Comparison of ENCODE assay signal across 8 mouse cellular contexts in genomic region chr4:142238486-142239239, GRCm38 (mm10). TPM values are rescaled to one million over a fixed set of nuclear protein-coding genes. Genes with fewer than 3 reads are reported as not detected.
DNase-seq lines count a peak whose midpoint lies in the region; ATAC-seq and TF ChIP-seq lines count a peak whose summit lies in the region.

No protein-coding gene starts in this region.

- peak; percentile 20 for DNase-seq in thymus, adult 2 months
- no peak for DNase-seq in thymus, postnatal 0 days (ENCODE audit: low spot score)
- DNase-seq in forebrain, embryonic 10.5 days (ENCODE audit: extremely low spot score, low spot score) = peak; percentile 55
- no peak for DNase-seq in heart, postnatal 0 days (ENCODE audit: low spot score)
- peak; percentile 86 for DNase-seq in kidney, postnatal 14 days
- no peak for DNase-seq in liver, embryonic 14.5 days (ENCODE audit: low read depth in 3 of 3, low spot score in 3 of 3)
- peak; percentile 68 for DNase-seq in urinary bladder, postnatal 14 days (ENCODE audit: low spot score)

- no peak for TF ChIP-seq POLR2A in thymus, adult 2 months (IDR thresholded peaks at IDR 0.05; ENCODE audit: control insufficient read depth, extremely low read depth, insufficient read depth, low read length, poor library complexity)

- H3K27me3 ChIP-seq in thymus, adult 2 months (ENCODE audit: control insufficient read depth, insufficient read depth, low read length) = no peaks in the 10 kb centered on the region
- peaks cover 24% of the 10 kb centered on the region for H3K27me3 ChIP-seq in forebrain, embryonic 10.5 days (ENCODE audit: poor library complexity, severe bottlenecking)
- H3K27me3 ChIP-seq in heart, postnatal 0 days (ENCODE audit: control insufficient read depth, insufficient read depth, low read length) = no peaks in the 10 kb centered on the region
- H3K27me3 ChIP-seq in liver, embryonic 14.5 days (ENCODE audit: control insufficient read depth, insufficient read depth, low read length) = peaks cover 8% of the 10 kb centered on the region
- H3K27me3 ChIP-seq in neural tube, embryonic 13.5 days = peaks cover 11% of the 10 kb centered on the region

- peak; percentile 72 for ATAC-seq in heart, postnatal 0 days (ENCODE audit: insufficient read depth, low read depth)
- ATAC-seq in liver, embryonic 14.5 days (ENCODE audit: insufficient read depth) = peak; percentile 44
- ATAC-seq in neural tube, embryonic 13.5 days (ENCODE audit: low read depth) = peak; percentile 80

- no peak overlapping the region for H3K27ac ChIP-seq in thymus, adult 2 months (ENCODE audit: control insufficient read depth, insufficient read depth, low read length)
- peak overlapping the region; percentile 86 for H3K27ac ChIP-seq in forebrain, embryonic 10.5 days
- peak overlapping the region; percentile 37; the same call in 1 of the 2 replicates for H3K27ac ChIP-seq in heart, postnatal 0 days (ENCODE audit: low read depth)
- no peak overlapping the region for H3K27ac ChIP-seq in liver, embryonic 14.5 days
- no peak overlapping the region for H3K27ac ChIP-seq in neural tube, embryonic 13.5 days (replicated peaks)

- peak overlapping the region; percentile 98 for H3K4me2 ChIP-seq in heart, postnatal 0 days (ENCODE audit: low read depth, low read length)
- peak overlapping the region; percentile 64 for H3K4me2 ChIP-seq in liver, embryonic 14.5 days (ENCODE audit: low read depth)
- H3K4me2 ChIP-seq in neural tube, embryonic 13.5 days = peak overlapping the region; percentile 97

- WGBS in thymus, adult 2 months = under 1% methylated on average over 69 of the region's 69 CpGs
- under 1% methylated on average over 69 of the region's 69 CpGs for whole genome bisulfite sequencing in forebrain, embryonic 10.5 days
- WGBS in heart, postnatal 0 days = under 1% methylated on average over 63 of the region's 69 CpGs
- WGBS in liver, embryonic 14.5 days (ENCODE audit: insufficient replicate concordance) = 1% methylated on average over 69 of the region's 69 CpGs
- under 1% methylated on average over 69 of the region's 69 CpGs for WGBS in neural tube, embryonic 13.5 days

- no peak; the same call in 1 of the 2 replicates for TF ChIP-seq CTCF in thymus, adult 2 months (IDR thresholded peaks at IDR 0.05; ENCODE audit: borderline replicate concordance, control insufficient read depth, extremely low read depth, insufficient read depth, low read length, poor library complexity)
- 0 out of 2 replicates have a peak, but pooled peaks have one; percentile 6 for TF ChIP-seq CTCF in heart, postnatal 0 days (IDR thresholded peaks at IDR 0.05; ENCODE audit: low read depth)
- TF ChIP-seq CTCF in liver, embryonic 14.5 days (IDR thresholded peaks at IDR 0.05; ENCODE audit: low read depth) = no peak

- H3K36me3 ChIP-seq in thymus, adult 2 months (ENCODE audit: control insufficient read depth, insufficient read depth, low read length) = no peaks in the 10 kb centered on the region
- H3K36me3 ChIP-seq in forebrain, embryonic 10.5 days (replicated peaks) = no peaks in the 10 kb centered on the region
- no peaks in the 10 kb centered on the region for H3K36me3 ChIP-seq in heart, postnatal 0 days (replicated peaks; ENCODE audit: control insufficient read depth, insufficient read depth, low read length)
- no peaks in the 10 kb centered on the region for H3K36me3 ChIP-seq in liver, embryonic 14.5 days (replicated peaks; ENCODE audit: control insufficient read depth, insufficient read depth, low read depth)
- no peaks in the 10 kb centered on the region for H3K36me3 ChIP-seq in neural tube, embryonic 13.5 days

- no peaks in the 10 kb centered on the region for H3K9me3 ChIP-seq in forebrain, embryonic 10.5 days
- H3K9me3 ChIP-seq in heart, postnatal 0 days (replicated peaks; ENCODE audit: control insufficient read depth, low read length) = no peaks in the 10 kb centered on the region
- no peaks in the 10 kb centered on the region for H3K9me3 ChIP-seq in liver, embryonic 14.5 days (ENCODE audit: control insufficient read depth, low read length)
- H3K9me3 ChIP-seq in neural tube, embryonic 13.5 days = no peaks in the 10 kb centered on the region

- TF ChIP-seq EP300 in heart, postnatal 0 days (IDR thresholded peaks at IDR 0.05; ENCODE audit: low read depth) = no peak
- no peak for TF ChIP-seq EP300 in liver, embryonic 14.5 days (IDR thresholded peaks at IDR 0.05; ENCODE audit: low read depth)

- peak overlapping the region; percentile 42 for H3K4me3 ChIP-seq in thymus, adult 2 months (ENCODE audit: control insufficient read depth, insufficient read depth, low read length)
- peak overlapping the region; percentile 81 for H3K4me3 ChIP-seq in forebrain, embryonic 10.5 days
- peak overlapping the region; percentile 67 for H3K4me3 ChIP-seq in heart, postnatal 0 days (ENCODE audit: low read depth, low read length)
- H3K4me3 ChIP-seq in liver, embryonic 14.5 days (ENCODE audit: insufficient read depth in 1 of 2, low read depth in 2 of 2, low read length in 2 of 2) = peak overlapping the region; percentile 39 to 58
- peak overlapping the region; percentile 61 for H3K4me3 ChIP-seq in neural tube, embryonic 13.5 days

- peaks cover 10% of the 10 kb centered on the region for H3K4me1 ChIP-seq in thymus, adult 2 months (replicated peaks; ENCODE audit: control insufficient read depth, insufficient read depth, low read length)
- peaks cover 59% of the 10 kb centered on the region for H3K4me1 ChIP-seq in forebrain, embryonic 10.5 days
- H3K4me1 ChIP-seq in heart, postnatal 0 days (ENCODE audit: control insufficient read depth, insufficient read depth) = peaks cover 13% of the 10 kb centered on the region; the same call in 1 of the 2 replicates
- H3K4me1 ChIP-seq in liver, embryonic 14.5 days (replicated peaks; ENCODE audit: control insufficient read depth in 2 of 2, insufficient read depth in 2 of 2, low read length in 1 of 2) = 0 out of 4 replicates have a peak, but pooled peaks cover 0 to 1% of the 10 kb centered on the region in 2 experiments
- peaks cover 37% of the 10 kb centered on the region for H3K4me1 ChIP-seq in neural tube, embryonic 13.5 days (replicated peaks)

- peak overlapping the region; percentile 67 for H3K9ac ChIP-seq in heart, postnatal 0 days (replicated peaks; ENCODE audit: low read depth, low read length)
- no peak overlapping the region for H3K9ac ChIP-seq in liver, embryonic 14.5 days (replicated peaks)
- H3K9ac ChIP-seq in neural tube, embryonic 13.5 days = peak overlapping the region; percentile 79

RNA-seq across cellular contexts. Expression of gene Kazn, which starts 0.5 kb away (rescaled TPM):
- polyA plus RNA-seq in thymus, adult 2 months (2012; rRNA removed) = 17.0 and 19.3 TPM in 2 replicates
- polyA plus RNA-seq in thymus, postnatal 0 days (2015; fragmentation: Nextera tagmentation; extraction: Ambion mirVana) = 7.2 TPM in 2 replicates
- 11.4 and 11.8 TPM in 2 replicates for polyA plus RNA-seq in forebrain, embryonic 10.5 days (2016; fragmentation: Nextera tagmentation; extraction: Ambion mirVana)
- total RNA-seq in heart, postnatal 0 days (2014; rRNA removed; ENCODE audit: low replicate concordance) = 7.1 and 19.9 TPM in 2 replicates
- polyA plus RNA-seq in heart, postnatal 0 days (2015; fragmentation: Nextera tagmentation; extraction: Ambion mirVana) = 1.8 and 2.5 TPM in 2 replicates
- 0.94 and 1.5 TPM in 2 replicates for polyA plus RNA-seq in liver, embryonic 14.5 days (2012; rRNA removed)
- polyA plus RNA-seq in liver, embryonic 14.5 days (2014; fragmentation: Nextera tagmentation; extraction: Ambion mirVana) = 0.41 and 0.53 TPM in 2 replicates
- polyA plus RNA-seq in neural tube, embryonic 13.5 days (2015; fragmentation: Nextera tagmentation; extraction: Ambion mirVana) = 18.9 and 19.0 TPM in 2 replicates

Comparison
In these comparisons a context has a peak if more than half of its experiments do, and no peak if none do; other contexts are left out.
1. DNase-seq: peak in thymus, adult 2 months (single experiment), forebrain, embryonic 10.5 days (single experiment), kidney, postnatal 14 days (single experiment) and urinary bladder, postnatal 14 days (single experiment); none in thymus, postnatal 0 days (single experiment), heart, postnatal 0 days (single experiment) and liver, embryonic 14.5 days (0 of 3).
2. H3K27ac ChIP-seq: peak in forebrain, embryonic 10.5 days (single experiment) and heart, postnatal 0 days (single experiment); none in thymus, adult 2 months (single experiment), liver, embryonic 14.5 days (single experiment) and neural tube, embryonic 13.5 days (single experiment).
3. Peak in every context shown above with its lines, with median percentiles within 50 percentile points of each other: H3K4me3 ChIP-seq, ATAC-seq and H3K4me2 ChIP-seq.